In the genomic region with DNA sequence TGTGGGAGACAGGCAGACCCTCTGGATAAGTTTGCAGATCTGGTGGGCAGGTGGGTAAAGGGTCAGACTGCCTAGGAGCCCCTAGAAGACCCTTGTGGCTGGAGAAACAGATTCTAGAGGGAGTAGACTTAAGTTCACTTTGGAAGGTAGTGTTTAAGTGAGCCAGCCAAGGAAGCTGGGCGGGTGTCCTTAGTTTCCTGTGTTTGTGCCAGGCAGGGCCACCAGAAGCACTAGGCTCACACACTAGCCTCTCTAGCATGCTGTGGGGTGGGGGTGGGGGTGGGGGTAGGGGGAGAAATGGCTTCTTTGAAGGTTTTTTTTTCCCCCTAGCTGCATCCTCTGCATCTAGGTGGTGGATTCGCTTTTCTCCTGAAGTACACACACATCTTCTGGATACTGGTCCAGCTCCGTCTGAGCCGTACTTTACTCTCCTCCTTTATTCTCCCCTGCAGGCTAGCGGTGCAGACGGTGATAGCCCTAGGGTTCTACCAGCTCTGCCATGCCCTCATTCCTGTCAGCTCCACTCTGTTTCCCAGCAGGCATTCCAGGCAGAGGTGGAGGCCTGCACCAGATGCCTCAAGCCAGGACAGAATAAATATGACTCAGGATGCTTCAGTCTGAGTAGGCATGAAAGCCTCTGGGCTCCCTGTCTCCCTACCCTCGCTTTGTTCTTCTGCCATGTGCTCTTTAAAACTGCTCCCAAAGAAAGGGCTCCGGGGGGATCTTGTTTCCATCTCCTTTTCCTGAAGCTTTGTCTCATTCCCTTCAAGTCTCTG, we compare ENCODE assay signal across 13 mouse cellular contexts.
DNase-seq lines count a peak whose midpoint lies in the region; ATAC-seq lines count a peak whose summit lies in the region.
"Had no signal": no experiment of that assay in that cellular context is flagged by ENCODE, and none has a peak within 500 bp of the region (broad histone marks: within the 10 kb centered on the region; RNA-seq: fewer than 3 reads in every experiment).

No protein-coding gene starts in this region.

- H3K27ac ChIP-seq in hindbrain, embryonic 13.5 days = 0 out of 2 replicates have a peak overlapping the region, but pooled peaks have one; percentile 13
- no peak overlapping the region for H3K27ac ChIP-seq in hindbrain, embryonic 16.5 days (ENCODE audit: low read depth, low read length)
- 0 out of 2 replicates have a peak overlapping the region, but pooled peaks have one; percentile 10 for H3K27ac ChIP-seq in neural tube, embryonic 13.5 days (replicated peaks)
- H3K27ac ChIP-seq: embryonic facial prominence, embryonic 12.5 days; midbrain, embryonic 12.5 days had no signal

- no peak for ATAC-seq in hindbrain, embryonic 13.5 days (ENCODE audit: low FRiP score)
- ATAC-seq in hindbrain, embryonic 16.5 days = no peak
- no peak for ATAC-seq in neural tube, embryonic 13.5 days (ENCODE audit: low read depth)
- ATAC-seq: intestine, embryonic 16.5 days had no signal

- no peak overlapping the region for H3K4me2 ChIP-seq in hindbrain, embryonic 13.5 days
- H3K4me2 ChIP-seq in hindbrain, embryonic 16.5 days (ENCODE audit: low read length) = no peak overlapping the region
- H3K4me2 ChIP-seq in neural tube, embryonic 13.5 days = no peak overlapping the region
- H3K4me2 ChIP-seq: embryonic facial prominence, embryonic 12.5 days; midbrain, embryonic 12.5 days had no signal

- peaks cover 21% of the 10 kb centered on the region for H3K4me1 ChIP-seq in hindbrain, embryonic 13.5 days (replicated peaks)
- H3K4me1 ChIP-seq in hindbrain, embryonic 16.5 days (ENCODE audit: control insufficient read depth, insufficient read depth, low read depth, low read length) = peaks cover 10% of the 10 kb centered on the region
- peaks cover 19% of the 10 kb centered on the region for H3K4me1 ChIP-seq in neural tube, embryonic 13.5 days (replicated peaks)

- H3K27me3 ChIP-seq in hindbrain, embryonic 13.5 days = no peaks in the 10 kb centered on the region
- no peaks in the 10 kb centered on the region; the same call in 1 of the 2 replicates for H3K27me3 ChIP-seq in hindbrain, embryonic 16.5 days (replicated peaks; ENCODE audit: control insufficient read depth, insufficient read depth, low read length)
- no peaks in the 10 kb centered on the region for H3K27me3 ChIP-seq in neural tube, embryonic 13.5 days
- H3K27me3 ChIP-seq: embryonic facial prominence, embryonic 12.5 days had no signal

- WGBS in hindbrain, embryonic 13.5 days = 75% methylated on average over 8 of the region's 8 CpGs
- WGBS in hindbrain, embryonic 16.5 days = 70% methylated on average over 8 of the region's 8 CpGs
- WGBS in neural tube, embryonic 13.5 days = 80% methylated on average over 8 of the region's 8 CpGs

- no peak overlapping the region for H3K4me3 ChIP-seq in hindbrain, embryonic 13.5 days
- H3K4me3 ChIP-seq in hindbrain, embryonic 16.5 days (ENCODE audit: low read length) = no peak overlapping the region
- H3K4me3 ChIP-seq in neural tube, embryonic 13.5 days = no peak overlapping the region
- H3K4me3 ChIP-seq: embryonic facial prominence, embryonic 12.5 days; midbrain, embryonic 12.5 days had no signal

- no peaks in the 10 kb centered on the region for H3K36me3 ChIP-seq in hindbrain, embryonic 13.5 days
- no peaks in the 10 kb centered on the region for H3K36me3 ChIP-seq in hindbrain, embryonic 16.5 days (ENCODE audit: control insufficient read depth, insufficient read depth, low read length)
- no peaks in the 10 kb centered on the region for H3K36me3 ChIP-seq in neural tube, embryonic 13.5 days
- H3K36me3 ChIP-seq: embryonic facial prominence, embryonic 12.5 days; midbrain, embryonic 12.5 days had no signal

- no peaks in the 10 kb centered on the region for H3K9me3 ChIP-seq in hindbrain, embryonic 13.5 days
- H3K9me3 ChIP-seq in hindbrain, embryonic 16.5 days (ENCODE audit: control insufficient read depth, low read length) = no peaks in the 10 kb centered on the region
- no peaks in the 10 kb centered on the region for H3K9me3 ChIP-seq in neural tube, embryonic 13.5 days
- H3K9me3 ChIP-seq: embryonic facial prominence, embryonic 12.5 days; midbrain, embryonic 12.5 days had no signal

- DNase-seq in cerebellum, adult 9-10 months = peak; percentile 46
- no peak for DNase-seq in cerebellum, adult 8-10 months
- no peak for DNase-seq in neural tube, embryonic 10.5 days (ENCODE audit: extremely low spot score, low spot score)
- DNase-seq in c-Kit-positive CD71-positive TER-119-positive erythroid progenitor cells, embryonic 14.5 days (ENCODE audit: low spot score) = no peak
- no peak for DNase-seq in B cell, adult 2 months
- DNase-seq: layer of hippocampus, adult 9-11 months; right cerebral cortex, postnatal 25 days had no signal

- no peak overlapping the region for H3K9ac ChIP-seq in hindbrain, embryonic 13.5 days
- H3K9ac ChIP-seq in hindbrain, embryonic 16.5 days (ENCODE audit: low read depth, low read length) = no peak overlapping the region
- H3K9ac ChIP-seq in neural tube, embryonic 13.5 days = no peak overlapping the region
- H3K9ac ChIP-seq: embryonic facial prominence, embryonic 12.5 days; midbrain, embryonic 12.5 days had no signal
